ENCODE assay signal across 8 mouse cellular contexts in the genomic region with DNA sequence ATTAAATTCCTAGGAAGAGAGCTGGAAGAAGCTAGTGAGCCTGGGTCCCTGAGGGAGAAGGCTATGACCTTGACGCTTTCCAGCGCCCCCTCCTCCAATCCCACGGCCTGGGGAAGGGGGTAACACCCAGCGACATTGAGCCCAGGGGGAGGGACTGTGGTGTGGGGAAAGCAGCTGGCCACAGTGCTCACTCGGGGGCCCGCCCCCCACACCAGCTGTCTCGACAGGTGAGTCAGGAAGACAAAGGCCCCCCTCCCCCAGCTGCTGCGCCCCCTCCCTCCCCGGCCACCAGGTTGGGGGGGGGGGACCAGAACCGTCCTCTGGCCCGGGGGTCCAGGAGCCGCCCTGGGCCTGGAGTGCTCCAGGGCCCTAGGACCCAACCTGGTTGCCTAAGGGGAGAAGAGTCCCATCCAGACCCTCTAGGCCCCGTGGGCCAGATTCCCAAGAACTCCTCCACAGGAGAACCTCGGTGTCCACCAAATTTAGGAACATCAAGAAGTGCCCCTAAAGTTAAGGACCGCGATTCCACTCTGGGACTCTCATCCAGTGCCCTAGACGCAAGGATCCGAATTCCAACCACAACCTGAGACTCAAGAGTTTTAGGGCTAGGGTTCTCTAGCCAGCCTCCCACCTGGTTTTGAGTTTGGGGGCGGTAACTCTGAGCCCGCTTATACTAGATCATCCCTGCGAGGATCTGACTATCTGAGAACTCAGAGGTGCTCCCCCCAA. TPM values are rescaled to one million over a fixed set of nuclear protein-coding genes. Genes with fewer than 3 reads are reported as not detected.
A peak's percentile ranks its signal among the peaks of the same experiment; 100 is the strongest.
DNase-seq lines count a peak whose midpoint lies in the region; ATAC-seq lines count a peak whose summit lies in the region.

No protein-coding gene starts in this region.

- no peaks in the 10 kb centered on the region for H3K36me3 ChIP-seq in embryonic facial prominence, embryonic 15.5 days
- no peaks in the 10 kb centered on the region for H3K36me3 ChIP-seq in intestine, embryonic 15.5 days
- no peaks in the 10 kb centered on the region for H3K36me3 ChIP-seq in midbrain, embryonic 13.5 days

- H3K27me3 ChIP-seq in embryonic facial prominence, embryonic 15.5 days: 0 out of 2 replicates have a peak, but pooled peaks cover 2% of the 10 kb centered on the region
- no peaks in the 10 kb centered on the region for H3K27me3 ChIP-seq in intestine, embryonic 15.5 days (replicated peaks)
- 0 out of 2 replicates have a peak, but pooled peaks cover 4% of the 10 kb centered on the region for H3K27me3 ChIP-seq in midbrain, embryonic 13.5 days

- H3K4me1 ChIP-seq in embryonic facial prominence, embryonic 15.5 days: peaks cover 42% of the 10 kb centered on the region
- H3K4me1 ChIP-seq in intestine, embryonic 15.5 days (replicated peaks): peaks cover 35% of the 10 kb centered on the region
- H3K4me1 ChIP-seq in midbrain, embryonic 13.5 days (replicated peaks): peaks cover 28% of the 10 kb centered on the region

- peak overlapping the region; percentile 96 for H3K27ac ChIP-seq in embryonic facial prominence, embryonic 15.5 days (replicated peaks)
- H3K27ac ChIP-seq in intestine, embryonic 15.5 days: peak overlapping the region; percentile 98
- H3K27ac ChIP-seq in midbrain, embryonic 13.5 days: peak overlapping the region; percentile 19; the same call in 1 of the 2 replicates

- H3K9ac ChIP-seq in embryonic facial prominence, embryonic 15.5 days: peak overlapping the region; percentile 79
- H3K9ac ChIP-seq in intestine, embryonic 15.5 days: peak overlapping the region; percentile 96
- peak overlapping the region; percentile 96 for H3K9ac ChIP-seq in midbrain, embryonic 13.5 days (replicated peaks)

- H3K9me3 ChIP-seq in embryonic facial prominence, embryonic 15.5 days (replicated peaks): no peaks in the 10 kb centered on the region
- no peaks in the 10 kb centered on the region for H3K9me3 ChIP-seq in intestine, embryonic 15.5 days
- no peaks in the 10 kb centered on the region for H3K9me3 ChIP-seq in midbrain, embryonic 13.5 days

- no peak for ATAC-seq in CD4-positive, CD25-positive, alpha-beta regulatory T cell, adult 4 months
- no peak for ATAC-seq in embryonic facial prominence, embryonic 15.5 days (ENCODE audit: insufficient number of reproducible peaks, low FRiP score, low TSS enrichment, low read depth)
- no peak for ATAC-seq in intestine, embryonic 15.5 days
- ATAC-seq in midbrain, embryonic 13.5 days: no peak

- WGBS in embryonic facial prominence, embryonic 15.5 days: 0% methylated on average over 17 of the region's 21 CpGs
- WGBS in intestine, embryonic 15.5 days: under 1% methylated on average over 21 of the region's 21 CpGs
- WGBS in midbrain, embryonic 13.5 days: under 1% methylated on average over 20 of the region's 21 CpGs

- peak overlapping the region; percentile 96 for H3K4me2 ChIP-seq in embryonic facial prominence, embryonic 15.5 days (replicated peaks)
- H3K4me2 ChIP-seq in intestine, embryonic 15.5 days (replicated peaks): peak overlapping the region; percentile 93
- H3K4me2 ChIP-seq in midbrain, embryonic 13.5 days (replicated peaks): peak overlapping the region; percentile 97

- peak; percentile 51 for DNase-seq in CD4-positive, CD25-positive, alpha-beta regulatory T cell, adult 2 months (ENCODE audit: low read depth, low spot score)
- peak; percentile 48 for DNase-seq in 416B (ENCODE audit: low read depth)
- DNase-seq in yolk sac, embryonic 10.5 days (ENCODE audit: low spot score): peak; percentile 72
- DNase-seq in frontal cortex, postnatal 14 days (ENCODE audit: low spot score in 2 of 2): no peak

- peak overlapping the region; percentile 94 for H3K4me3 ChIP-seq in embryonic facial prominence, embryonic 15.5 days (replicated peaks)
- H3K4me3 ChIP-seq in intestine, embryonic 15.5 days (replicated peaks): peak overlapping the region; percentile 99
- peak overlapping the region; percentile 79 for H3K4me3 ChIP-seq in midbrain, embryonic 13.5 days (replicated peaks)

RNA-seq across cellular contexts. Expression of gene Vasp, which starts 0.9 kb away (rescaled TPM):
- polyA plus RNA-seq in CD4-positive, CD25-positive, alpha-beta regulatory T cell, adult 4 months (2017; shearing (Covaris generic)): 100 to 1,000 TPM in 1 of 2 experiments, 10 to 100 TPM in 1; 52.3 to 109 TPM
- polyA plus RNA-seq in embryonic facial prominence, embryonic 15.5 days (2015; fragmentation: Nextera tagmentation; extraction: Ambion mirVana): 85.2 TPM in 2 replicates
- 109 and 114 TPM in 2 replicates for polyA plus RNA-seq in intestine, embryonic 15.5 days (2015; fragmentation: Nextera tagmentation; extraction: Ambion mirVana)
- 28.6 and 38.0 TPM in 2 replicates for polyA plus RNA-seq in midbrain, embryonic 13.5 days (2015; fragmentation: Nextera tagmentation; extraction: Ambion mirVana)

RNA-seq across cellular contexts. Expression of gene Ppm1n, which starts 9.2 kb away (rescaled TPM):
- 1 to 10 TPM; 1.7 to 2.1 TPM for polyA plus RNA-seq in CD4-positive, CD25-positive, alpha-beta regulatory T cell, adult 4 months (2017; shearing (Covaris generic))
- polyA plus RNA-seq in embryonic facial prominence, embryonic 15.5 days (2015; fragmentation: Nextera tagmentation; extraction: Ambion mirVana): 0.14 and 0.41 TPM in 2 replicates
- 0.14 and 0.34 TPM in 2 replicates for polyA plus RNA-seq in intestine, embryonic 15.5 days (2015; fragmentation: Nextera tagmentation; extraction: Ambion mirVana)
- 0.34 and 0.88 TPM in 2 replicates for polyA plus RNA-seq in midbrain, embryonic 13.5 days (2015; fragmentation: Nextera tagmentation; extraction: Ambion mirVana)

RNA-seq across cellular contexts. Expression of gene Rtn2, which starts 11.8 kb away (rescaled TPM):
- not detected for polyA plus RNA-seq in CD4-positive, CD25-positive, alpha-beta regulatory T cell, adult 4 months (2017; shearing (Covaris generic))
- 39.2 and 41.9 TPM in 2 replicates for polyA plus RNA-seq in embryonic facial prominence, embryonic 15.5 days (2015; fragmentation: Nextera tagmentation; extraction: Ambion mirVana)
- 11.3 and 12.5 TPM in 2 replicates for polyA plus RNA-seq in intestine, embryonic 15.5 days (2015; fragmentation: Nextera tagmentation; extraction: Ambion mirVana)
- polyA plus RNA-seq in midbrain, embryonic 13.5 days (2015; fragmentation: Nextera tagmentation; extraction: Ambion mirVana): 97.4 and 102 TPM in 2 replicates

RNA-seq across cellular contexts. Expression of gene Fosb, which starts 39.2 kb away (rescaled TPM):
- 1 to 10 TPM in 1 of 2 experiments, under 1 TPM in 1; 0.35 to 2.7 TPM for polyA plus RNA-seq in CD4-positive, CD25-positive, alpha-beta regulatory T cell, adult 4 months (2017; shearing (Covaris generic))
- polyA plus RNA-seq in embryonic facial prominence, embryonic 15.5 days (2015; fragmentation: Nextera tagmentation; extraction: Ambion mirVana): 0.21 and 0.69 TPM in 2 replicates
- polyA plus RNA-seq in intestine, embryonic 15.5 days (2015; fragmentation: Nextera tagmentation; extraction: Ambion mirVana): 0.09 and 0.14 TPM in 2 replicates
- polyA plus RNA-seq in midbrain, embryonic 13.5 days (2015; fragmentation: Nextera tagmentation; extraction: Ambion mirVana): not detected in 2 replicates

RNA-seq across cellular contexts. Expression of gene Opa3, which starts 42.5 kb away (rescaled TPM):
- 10 to 100 TPM; 15.2 to 24.0 TPM for polyA plus RNA-seq in CD4-positive, CD25-positive, alpha-beta regulatory T cell, adult 4 months (2017; shearing (Covaris generic))
- 30.8 and 32.5 TPM in 2 replicates for polyA plus RNA-seq in embryonic facial prominence, embryonic 15.5 days (2015; fragmentation: Nextera tagmentation; extraction: Ambion mirVana)
- polyA plus RNA-seq in intestine, embryonic 15.5 days (2015; fragmentation: Nextera tagmentation; extraction: Ambion mirVana): 36.8 and 39.4 TPM in 2 replicates
- 39.4 and 40.5 TPM in 2 replicates for polyA plus RNA-seq in midbrain, embryonic 13.5 days (2015; fragmentation: Nextera tagmentation; extraction: Ambion mirVana)

Comparison
In these comparisons a context has a peak if more than half of its experiments do, and no peak if none do; other contexts are left out.
1. DNase-seq: peak in CD4-positive, CD25-positive, alpha-beta regulatory T cell, adult 2 months (single experiment), 416B (single experiment) and yolk sac, embryonic 10.5 days (single experiment); none in frontal cortex, postnatal 14 days (0 of 2).
2. H3K27ac ChIP-seq: peak in every context shown above with its lines; median percentile 98 in intestine, embryonic 15.5 days; 96 in embryonic facial prominence, embryonic 15.5 days; 19 in midbrain, embryonic 13.5 days.
3. RNA of gene Rtn2, which starts 11.8 kb away (polyA plus RNA-seq): 97.4 to 102 TPM in midbrain, embryonic 13.5 days, 39.2 to 41.9 TPM in embryonic facial prominence, embryonic 15.5 days and 11.3 to 12.5 TPM in intestine, embryonic 15.5 days; not detected in CD4-positive, CD25-positive, alpha-beta regulatory T cell, adult 4 months; every median in the first group is over 10 times any median in the second.
4. Peak in every context shown above with its lines, with median percentiles within 50 percentile points of each other: H3K4me2 ChIP-seq, H3K4me3 ChIP-seq and H3K9ac ChIP-seq.